Mouse (Mus musculus): ENCODE results near the gene Sptssa.

DNA sequence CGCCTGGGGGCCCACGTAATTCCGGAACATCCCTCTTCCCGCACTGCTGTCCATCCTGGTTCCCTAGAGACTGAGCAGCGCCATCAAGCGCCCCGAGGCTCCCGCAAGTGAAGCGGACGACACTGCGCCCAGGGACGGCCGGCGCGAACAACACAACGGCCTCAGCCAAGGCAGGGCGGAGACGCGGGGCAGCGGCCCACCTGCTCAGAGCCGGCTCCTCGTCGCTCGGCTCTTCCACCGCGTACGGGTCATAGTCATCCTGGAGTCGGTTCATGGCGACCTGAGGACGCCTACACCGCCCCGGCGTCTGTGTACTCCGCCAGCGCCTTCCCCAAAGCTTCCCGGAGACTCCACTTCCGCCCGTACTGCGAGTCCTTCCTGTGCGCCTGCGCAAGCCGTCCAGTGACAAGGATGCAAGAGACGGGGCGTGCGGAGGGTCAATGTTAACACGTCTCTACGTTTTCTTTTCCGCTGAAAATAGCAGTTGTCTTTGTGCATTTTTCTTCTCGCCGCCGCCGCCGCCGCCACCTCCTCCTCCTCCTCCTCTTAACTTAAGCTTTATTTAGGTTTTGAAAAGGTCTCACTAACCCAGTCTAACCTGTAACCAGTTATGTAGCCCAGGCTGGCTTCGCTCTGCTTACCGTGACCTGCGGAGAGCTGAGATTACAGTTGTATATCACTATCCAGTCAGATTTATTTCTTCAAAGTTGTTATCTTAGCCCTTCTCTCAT is 39.3 kb upstream of the Sptssa start, which contains the start of gene Eapp:
- TF ChIP-seq TAL1 (IDR thresholded peaks at IDR 0.05; ENCODE audit: low read length) (no peak), GATA1 (IDR thresholded peaks at IDR 0.05; ENCODE audit: low read length) (no peak)
